In genomic region chr8:44690593-44690950, GRCm38 (mm10) we compare ENCODE assay signal across 25 mouse cellular contexts.
DNase-seq lines count a peak whose midpoint lies in the region; ATAC-seq and TF ChIP-seq lines count a peak whose summit lies in the region.
"Had no signal": no experiment of that assay in that cellular context is flagged by ENCODE, and none has a peak within 500 bp of the region (broad histone marks: within the 10 kb centered on the region; RNA-seq: fewer than 3 reads in every experiment).

No protein-coding gene starts in this region.

- no peaks in the 10 kb centered on the region for H3K36me3 ChIP-seq in lung, embryonic 14.5 days (ENCODE audit: insufficient read depth)
- H3K36me3 ChIP-seq in embryonic facial prominence, embryonic 10.5 days (replicated peaks) = no peaks in the 10 kb centered on the region
- H3K36me3 ChIP-seq: heart, embryonic 10.5 days; heart, embryonic 15.5 days; hindbrain, embryonic 13.5 days; midbrain, embryonic 15.5 days; stomach, embryonic 15.5 days had no signal

- H3K9ac ChIP-seq in lung, embryonic 14.5 days = no peak overlapping the region
- H3K9ac ChIP-seq: forebrain, embryonic 13.5 days; heart, embryonic 15.5 days; hindbrain, embryonic 13.5 days; liver, embryonic 14.5 days; midbrain, embryonic 15.5 days; stomach, embryonic 15.5 days had no signal

- no peak overlapping the region for H3K4me3 ChIP-seq in lung, embryonic 14.5 days (ENCODE audit: low read depth, low read length)
- H3K4me3 ChIP-seq in embryonic facial prominence, embryonic 10.5 days = no peak overlapping the region
- H3K4me3 ChIP-seq: forebrain, embryonic 13.5 days; heart, embryonic 10.5 days; heart, embryonic 15.5 days; hindbrain, embryonic 13.5 days; midbrain, embryonic 15.5 days; stomach, embryonic 15.5 days had no signal

- H3K4me1 ChIP-seq in lung, embryonic 14.5 days (ENCODE audit: insufficient read depth) = 0 out of 2 replicates have a peak, but pooled peaks cover 7% of the 10 kb centered on the region
- H3K4me1 ChIP-seq in embryonic facial prominence, embryonic 10.5 days = peaks cover 8% of the 10 kb centered on the region; the same call in 1 of the 2 replicates

- ATAC-seq in lung, embryonic 14.5 days (ENCODE audit: insufficient read depth) = no peak
- ATAC-seq: CD4-positive, CD25-positive, alpha-beta regulatory T cell, adult 4 months; forebrain, embryonic 13.5 days; midbrain, embryonic 15.5 days had no signal

- 41% methylated on average over 4 of the region's 4 CpGs for WGBS in lung, embryonic 14.5 days
- 75% methylated on average over 4 of the region's 4 CpGs for WGBS in embryonic facial prominence, embryonic 10.5 days

- TF ChIP-seq CTCF in lung, embryonic 14.5 days (IDR thresholded peaks at IDR 0.05; ENCODE audit: low read depth) = no peak

- H3K9me3 ChIP-seq in lung, embryonic 14.5 days (ENCODE audit: low read depth, low read length) = no peaks in the 10 kb centered on the region
- no peaks in the 10 kb centered on the region for H3K9me3 ChIP-seq in embryonic facial prominence, embryonic 10.5 days
- H3K9me3 ChIP-seq: forebrain, embryonic 13.5 days; heart, embryonic 10.5 days; heart, embryonic 15.5 days; hindbrain, embryonic 13.5 days; midbrain, embryonic 15.5 days; stomach, embryonic 15.5 days had no signal

- H3K27ac ChIP-seq in lung, embryonic 14.5 days (ENCODE audit: low read depth) = peak overlapping the region; percentile 13; the same call in 1 of the 2 replicates
- no peak overlapping the region for H3K27ac ChIP-seq in embryonic facial prominence, embryonic 10.5 days (replicated peaks)
- H3K27ac ChIP-seq: forebrain, embryonic 13.5 days; heart, embryonic 10.5 days; heart, embryonic 15.5 days; hindbrain, embryonic 13.5 days; kidney, postnatal 0 days; liver, embryonic 14.5 days; midbrain, embryonic 15.5 days; stomach, embryonic 15.5 days had no signal

- H3K27me3 ChIP-seq in lung, embryonic 14.5 days (ENCODE audit: insufficient read depth, low read length) = 0 out of 2 replicates have a peak, but pooled peaks cover 3% of the 10 kb centered on the region
- no peaks in the 10 kb centered on the region for H3K27me3 ChIP-seq in embryonic facial prominence, embryonic 10.5 days (replicated peaks; ENCODE audit: low read depth, poor library complexity, severe bottlenecking)
- H3K27me3 ChIP-seq: forebrain, embryonic 13.5 days; heart, embryonic 15.5 days; hindbrain, embryonic 13.5 days; midbrain, embryonic 15.5 days; stomach, embryonic 15.5 days had no signal

- no peak for DNase-seq in lung, embryonic 14.5 days
- DNase-seq in lung, postnatal 4 days = no peak
- DNase-seq in cerebellum, adult 11 months = peak; percentile 82
- peak; percentile 82 for DNase-seq in cerebellum, adult 8-10 months
- DNase-seq in cerebellum, postnatal 25 days = peak; percentile 85 to 87
- no peak for DNase-seq in embryonic facial prominence, embryonic 10.5 days (ENCODE audit: low spot score)
- DNase-seq in kidney, adult 11 months = no peak
- DNase-seq: adrenal gland, postnatal 25 days; gastrocnemius, postnatal 14 days; heart, postnatal 36 days; kidney, adult 2 months; layer of hippocampus, postnatal 36 days; liver; lung, adult 2 months; right cerebral cortex, postnatal 25 days; thymus, postnatal 14 days had no signal

- H3K4me2 ChIP-seq in lung, embryonic 14.5 days = no peak overlapping the region
- H3K4me2 ChIP-seq: forebrain, embryonic 13.5 days; heart, embryonic 15.5 days; hindbrain, embryonic 13.5 days; midbrain, embryonic 15.5 days; stomach, embryonic 15.5 days had no signal

Comparison
In these comparisons a context has a peak if more than half of its experiments do, and no peak if none do; other contexts are left out.
1. DNase-seq: peak in cerebellum, adult 11 months (single experiment), cerebellum, adult 8-10 months (single experiment) and cerebellum, postnatal 25 days (2 of 2); none in lung, embryonic 14.5 days (single experiment), lung, postnatal 4 days (0 of 2), embryonic facial prominence, embryonic 10.5 days (single experiment) and kidney, adult 11 months (single experiment).